Mouse (Mus musculus): Measurements from ENCODE around the gene Gm17324.

Gm17324 gene

GRCm38 (mm10) chr9:78473588-78473987 lies 25.0 kb upstream of the Gm17324 start:
- DNase-seq (ENCODE audit: inconsistent age in 2 of 2, low spot score in 1 of 2): no peak

GRCm38 (mm10) chr9:78465725-78466124 lies 17.1 kb upstream of the Gm17324 start:
- no peak for DNase-seq (ENCODE audit: inconsistent age in 2 of 2, low spot score in 1 of 2)

GRCm38 (mm10) chr9:78463337-78463736 lies 14.8 kb upstream of the Gm17324 start:
- DNase-seq (ENCODE audit: inconsistent age in 2 of 2, low spot score in 1 of 2): no peak

- no peak for DNase-seq (ENCODE audit: inconsistent age in 2 of 2, low spot score in 1 of 2)
Measured at GRCm38 (mm10) chr9:78457026-78457425, 8.4 kb upstream of the Gm17324 start.

GRCm38 (mm10) chr9:78451382-78451781 lies 2.8 kb upstream of the Gm17324 start:
- no peak for DNase-seq (ENCODE audit: inconsistent age in 2 of 2, low spot score in 1 of 2)

GRCm38 (mm10) chr9:78450404-78450803 lies 1.8 kb upstream of the Gm17324 start:
- no peak for DNase-seq (ENCODE audit: inconsistent age in 2 of 2, low spot score in 1 of 2)

- DNase-seq (ENCODE audit: inconsistent age in 2 of 2, low spot score in 1 of 2): no peak
Measured at GRCm38 (mm10) chr9:78447606-78447972, 997 bp downstream of the Gm17324 start.

GRCm38 (mm10) chr9:78442579-78443392 lies 5.8 kb downstream of the Gm17324 start, which contains the start of gene Cgas:
Gene Cgas (minus strand): TSS chr9:78443237.
- peak; percentile 62 to 81 for DNase-seq (ENCODE audit: inconsistent age in 2 of 2, low spot score in 1 of 2)

GRCm38 (mm10) chr9:78442237-78442578 lies 6.4 kb downstream of the Gm17324 start:
- DNase-seq (ENCODE audit: inconsistent age in 2 of 2, low spot score in 1 of 2): no peak

- DNase-seq (ENCODE audit: inconsistent age in 2 of 2, low spot score in 1 of 2): no peak
Measured at GRCm38 (mm10) chr9:78439426-78439825, 9.2 kb downstream of the Gm17324 start.

- DNase-seq (ENCODE audit: inconsistent age in 2 of 2, low spot score in 1 of 2): no peak
Measured at GRCm38 (mm10) chr9:78432471-78432870, 16.1 kb downstream of the Gm17324 start.

- DNase-seq (ENCODE audit: inconsistent age in 2 of 2, low spot score in 1 of 2): no peak
Measured at GRCm38 (mm10) chr9:78430486-78430885, 18.1 kb downstream of the Gm17324 start.

- DNase-seq (ENCODE audit: inconsistent age in 2 of 2, low spot score in 1 of 2): no peak
Measured at GRCm38 (mm10) chr9:78429551-78429950, 19.0 kb downstream of the Gm17324 start.

GRCm38 (mm10) chr9:78428870-78429432 lies 19.6 kb downstream of the Gm17324 start:
- DNase-seq (ENCODE audit: inconsistent age in 2 of 2, low spot score in 1 of 2): no peak

- DNase-seq (ENCODE audit: inconsistent age in 2 of 2, low spot score in 1 of 2): peak in 1 of 2 experiments; percentile 30
Measured at GRCm38 (mm10) chr9:78428185-78428584, 20.4 kb downstream of the Gm17324 start.

- DNase-seq (ENCODE audit: inconsistent age in 2 of 2, low spot score in 1 of 2): no peak
Measured at GRCm38 (mm10) chr9:78427362-78427781, 21.2 kb downstream of the Gm17324 start.

GRCm38 (mm10) chr9:78401596-78401995 lies 47.0 kb downstream of the Gm17324 start:
- DNase-seq (ENCODE audit: inconsistent age in 2 of 2, low spot score in 1 of 2): no peak

GRCm38 (mm10) chr9:78400570-78400969 lies 48.0 kb downstream of the Gm17324 start:
- no peak for DNase-seq (ENCODE audit: inconsistent age in 2 of 2, low spot score in 1 of 2)

All from adrenal gland, adult (tissue).